Mouse (Mus musculus) urinary bladder, postnatal 36 days (tissue): ENCODE measurements at regions not wholly inside any gene's neighbourhood (a gene's known extent, or its start where the extent isn't known, plus 50 kb on each side); places are given as distances from the start of the nearest gene placed in this dataset.

Experiments
- DNase-seq, 2 experiments: peaks; one replicate each; pipeline ENCODE4 v3.0.0; 2022; ENCODE audit warnings: low spot score in 2 of 2, mixed read lengths in 1 of 2

GRCm38 (mm10) chr10:38288689-38289283, 532.8 kb downstream of the Rfpl4b start:
- DNase-seq: no peak

GRCm38 (mm10) chr10:38269136-38269535, 552.4 kb downstream of the Rfpl4b start:
- peak; percentile 4 to 6 for DNase-seq

DNA sequence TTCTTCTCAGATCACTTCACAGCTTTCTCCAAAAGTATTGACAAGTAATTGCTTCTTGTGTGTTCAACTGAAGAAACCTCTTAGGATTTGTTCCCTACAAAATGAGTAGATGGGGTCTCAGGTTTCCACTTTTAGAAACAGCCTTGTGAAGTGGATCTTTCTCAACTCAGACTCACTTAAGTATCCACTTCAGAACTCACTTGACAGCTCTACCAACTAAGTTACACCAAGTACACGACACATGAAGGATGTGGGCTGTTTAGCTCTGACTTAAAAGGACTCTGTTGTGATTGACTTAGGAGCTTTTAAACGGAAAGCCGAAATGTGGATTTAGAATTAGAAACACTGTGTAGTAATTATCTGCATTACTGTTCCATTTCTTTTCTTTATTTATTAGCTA, 556.0 kb downstream of the Rfpl4b start:
- DNase-seq: no peak

- DNase-seq: no peak
Measured at GRCm38 (mm10) chr10:38246821-38247220, 574.8 kb downstream of the Rfpl4b start.
